Mouse (Mus musculus): Measurements from ENCODE around the gene Olfr492. TPM values are rescaled to one million over a fixed set of nuclear protein-coding genes. Genes with fewer than 3 reads are reported as not detected.

Gene Olfr492
- polyA plus RNA-seq (2015; fragmentation: Nextera tagmentation; extraction: Ambion mirVana), result not detected in 2 replicates

GRCm38 (mm10) chr7:108323574-108323973 lies at the start of gene Olfr492:
Olfr492 (minus strand) TSS chr7:108323674.
- H3K4me1 ChIP-seq, result no peaks in the 10 kb centered on the region
- H3K9ac ChIP-seq, result no peak within 1 kb of the TSS
- no peaks in the 10 kb centered on the region for H3K36me3 ChIP-seq
- WGBS, result 76% methylated on average over 2 of the region's 2 CpGs
- H3K27me3 ChIP-seq, result no peaks in the 10 kb centered on the region
- ATAC-seq (replicated peaks; ENCODE audit: low FRiP score), result no peak
- no peak within 1 kb of the TSS for H3K4me3 ChIP-seq (replicated peaks)
- no peak within 1 kb of the TSS for H3K27ac ChIP-seq
- no peaks in the 10 kb centered on the region for H3K9me3 ChIP-seq (replicated peaks)
- H3K4me2 ChIP-seq, result no peak within 1 kb of the TSS

- H3K36me3 ChIP-seq, result no peaks in the 10 kb centered on the region
- no peaks in the 10 kb centered on the region for H3K27me3 ChIP-seq
- H3K4me2 ChIP-seq, result no peak within 1 kb of the TSS
- H3K4me3 ChIP-seq (replicated peaks), result no peak within 1 kb of the TSS
- no peak for ATAC-seq (replicated peaks; ENCODE audit: low FRiP score)
- no peaks in the 10 kb centered on the region for H3K4me1 ChIP-seq
- WGBS, result 82% methylated on average over 3 of the region's 3 CpGs
- no peaks in the 10 kb centered on the region; the same call in 1 of the 2 replicates for H3K9me3 ChIP-seq (replicated peaks)
- no peak within 1 kb of the TSS for H3K27ac ChIP-seq
- H3K9ac ChIP-seq, result no peak within 1 kb of the TSS
Observed at GRCm38 (mm10) chr7:108365035-108365434, 41.6 kb upstream of the Olfr492 start, which contains the start of gene Olfr494. Olfr494 (plus strand) TSS chr7:108365335.

- H3K4me3 ChIP-seq (replicated peaks), result no peak within 1 kb of the TSS
- 60% methylated on average over 1 of the region's 1 CpGs for WGBS
- no peak for ATAC-seq (replicated peaks; ENCODE audit: low FRiP score)
- H3K4me1 ChIP-seq, result no peaks in the 10 kb centered on the region
- no peaks in the 10 kb centered on the region for H3K36me3 ChIP-seq
- H3K27me3 ChIP-seq, result no peaks in the 10 kb centered on the region
- no peaks in the 10 kb centered on the region for H3K9me3 ChIP-seq (replicated peaks)
- H3K4me2 ChIP-seq, result no peak within 1 kb of the TSS
- no peak within 1 kb of the TSS for H3K9ac ChIP-seq
- H3K27ac ChIP-seq, result no peak within 1 kb of the TSS
Observed at GRCm38 (mm10) chr7:108346879-108347278, 23.4 kb upstream of the Olfr492 start, which contains the start of gene Olfr493. Olfr493 (minus strand) TSS chr7:108346979.

- ATAC-seq (replicated peaks; ENCODE audit: low FRiP score), result no peak
- Histone ChIP-seq H3K4me1 (no peaks in the 10 kb centered on the region), H3K4me2 (no peak within 1 kb of the TSS), H3K9ac (no peak within 1 kb of the TSS), H3K27me3 (no peaks in the 10 kb centered on the region), H3K4me3 (replicated peaks) (no peak within 1 kb of the TSS), H3K9me3 (replicated peaks) (no peaks in the 10 kb centered on the region), H3K27ac (no peak within 1 kb of the TSS), H3K36me3 (no peaks in the 10 kb centered on the region)
- WGBS, result 70% methylated on average over 1 of the region's 1 CpGs
Observed at GRCm38 (mm10) chr7:108313151-108313550, 10.3 kb downstream of the Olfr492 start, which contains the start of gene Olfr491. Olfr491 (plus strand) TSS chr7:108313451.

- ATAC-seq (replicated peaks; ENCODE audit: low FRiP score), result no peak
Observed at GRCm38 (mm10) chr7:108288834-108289233, 34.6 kb downstream of the Olfr492 start, which contains the start of gene Olfr490. Olfr490 (minus strand) TSS chr7:108288934.

More at GRCm38 (mm10) chr7:108288834-108289233, 34.6 kb downstream of the Olfr492 start, which contains the start of gene Olfr490:
- Histone ChIP-seq H3K4me1 (no peaks in the 10 kb centered on the region), H3K4me3 (replicated peaks) (no peak within 1 kb of the TSS), H3K36me3 (no peaks in the 10 kb centered on the region), H3K4me2 (no peak within 1 kb of the TSS), H3K27ac (no peak within 1 kb of the TSS), H3K9ac (no peak within 1 kb of the TSS), H3K27me3 (no peaks in the 10 kb centered on the region), H3K9me3 (replicated peaks) (no peaks in the 10 kb centered on the region)

Other genes with a start within 250 kb of the Olfr492 start
- not detected in 2 replicates for gene Olfr481, start 243.8 kb downstream of the Olfr492 start, polyA plus RNA-seq (2015; fragmentation: Nextera tagmentation; extraction: Ambion mirVana)
- gene Olfr482, start 226.1 kb downstream of the Olfr492 start, polyA plus RNA-seq (2015; fragmentation: Nextera tagmentation; extraction: Ambion mirVana), result 0.06 TPM in 1 of 2 replicates, not detected in the other
- gene Olfr483, start 222.8 kb downstream of the Olfr492 start, polyA plus RNA-seq (2015; fragmentation: Nextera tagmentation; extraction: Ambion mirVana), result not detected in 2 replicates
- not detected in 2 replicates for gene Olfr484, start 196.2 kb downstream of the Olfr492 start, polyA plus RNA-seq (2015; fragmentation: Nextera tagmentation; extraction: Ambion mirVana)
- gene Olfr485, start 163.8 kb downstream of the Olfr492 start, polyA plus RNA-seq (2015; fragmentation: Nextera tagmentation; extraction: Ambion mirVana), result not detected in 2 replicates
- not detected in 2 replicates for gene Olfr486, start 150.9 kb downstream of the Olfr492 start, polyA plus RNA-seq (2015; fragmentation: Nextera tagmentation; extraction: Ambion mirVana)
- gene Olfr487, start 109.0 kb downstream of the Olfr492 start, polyA plus RNA-seq (2015; fragmentation: Nextera tagmentation; extraction: Ambion mirVana), result not detected in 2 replicates
- gene Olfr488, start 65.3 kb downstream of the Olfr492 start, polyA plus RNA-seq (2015; fragmentation: Nextera tagmentation; extraction: Ambion mirVana), result not detected in 2 replicates
- not detected in 2 replicates for gene Olfr490, start 34.7 kb downstream of the Olfr492 start, polyA plus RNA-seq (2015; fragmentation: Nextera tagmentation; extraction: Ambion mirVana)
- gene Olfr491, start 10.2 kb downstream of the Olfr492 start, polyA plus RNA-seq (2015; fragmentation: Nextera tagmentation; extraction: Ambion mirVana), result not detected in 2 replicates
- not detected in 2 replicates for gene Olfr493, start 23.3 kb upstream of the Olfr492 start, polyA plus RNA-seq (2015; fragmentation: Nextera tagmentation; extraction: Ambion mirVana)
- gene Olfr494, start 41.7 kb upstream of the Olfr492 start, polyA plus RNA-seq (2015; fragmentation: Nextera tagmentation; extraction: Ambion mirVana), result not detected in 2 replicates
- gene Olfr495, start 69.5 kb upstream of the Olfr492 start, polyA plus RNA-seq (2015; fragmentation: Nextera tagmentation; extraction: Ambion mirVana), result not detected in 2 replicates
- not detected in 2 replicates for gene Olfr497, start 96.7 kb upstream of the Olfr492 start, polyA plus RNA-seq (2015; fragmentation: Nextera tagmentation; extraction: Ambion mirVana)
- not detected in 2 replicates for gene Olfr498, start 141.7 kb upstream of the Olfr492 start, polyA plus RNA-seq (2015; fragmentation: Nextera tagmentation; extraction: Ambion mirVana)
- not detected in 2 replicates for gene Olfr502, start 201.4 kb upstream of the Olfr492 start, polyA plus RNA-seq (2015; fragmentation: Nextera tagmentation; extraction: Ambion mirVana)
- gene Olfr503, start 220.9 kb upstream of the Olfr492 start, polyA plus RNA-seq (2015; fragmentation: Nextera tagmentation; extraction: Ambion mirVana), result not detected in 2 replicates
- not detected in 2 replicates for gene Olfr504, start 242.1 kb upstream of the Olfr492 start, polyA plus RNA-seq (2015; fragmentation: Nextera tagmentation; extraction: Ambion mirVana)

All from kidney, embryonic 15.5 days (tissue).